Mouse (Mus musculus) MEL (cell line): Measurements from ENCODE around the gene Psen2.

Experiments
- CTCF ChIP-seq, 3 experiments: IDR thresholded peaks in 2 of 3; conservative IDR thresholded peaks in 1 of 3; 2 replicates each; pipeline ENCODE4 v1.5.1; 2011 to 2012; ENCODE audit warnings: low read length in 3 of 3, low read depth in 2 of 3, mild to moderate bottlenecking in 2 of 3, improper control_type of control experiment in 1 of 3, inconsistent platforms in 1 of 3, mixed read lengths in 1 of 3, moderate library complexity in 1 of 3; ENCODE audit not compliant: control insufficient read depth in 1 of 3, insufficient read depth in 1 of 3, poor library complexity in 1 of 3, severe bottlenecking in 1 of 3
- E2F4 ChIP-seq: IDR thresholded peaks from 2 replicates; pipeline ENCODE4 v1.6.1; 2011; ENCODE audit warnings: low read depth, low read length, improper control_type of control experiment, borderline replicate concordance
- GATA1 ChIP-seq: IDR thresholded peaks from 2 replicates; pipeline ENCODE4 v1.6.1; 2011; ENCODE audit warnings: low read depth, low read length, improper control_type of control experiment
- MAFK ChIP-seq: IDR thresholded peaks from 2 replicates; pipeline ENCODE4 v1.6.1; 2011; ENCODE audit warnings: low read depth, mild to moderate bottlenecking, low read length, improper control_type of control experiment, borderline replicate concordance
- MYB ChIP-seq: IDR thresholded peaks from 2 replicates; pipeline ENCODE4 v1.6.1; 2011; ENCODE audit warnings: mild to moderate bottlenecking, low read depth, low read length, improper control_type of control experiment
- POLR2A ChIP-seq, 2 experiments: IDR thresholded peaks; 2 replicates each; pipeline ENCODE4 v1.6.1; 2011 to 2012; ENCODE audit warnings: low read length in 2 of 2, mild to moderate bottlenecking in 2 of 2, control low read depth in 1 of 2, improper control_type of control experiment in 1 of 2, low read depth in 1 of 2, moderate library complexity in 1 of 2; ENCODE audit not compliant: control insufficient read depth in 1 of 2, insufficient read depth in 1 of 2, poor library complexity in 1 of 2
- POLR2AphosphoS5 ChIP-seq: IDR thresholded peaks from 2 replicates; pipeline ENCODE4 v1.6.1; 2012; ENCODE audit warnings: low read depth, borderline replicate concordance, mild to moderate bottlenecking, inconsistent platforms, low read length, moderate library complexity, mixed read lengths
- SIN3A ChIP-seq: IDR thresholded peaks from 2 replicates; pipeline ENCODE4 v1.6.1; 2012; ENCODE audit warnings: low read length, improper control_type of control experiment, inconsistent platforms
- TAL1 ChIP-seq: IDR thresholded peaks from 2 replicates; pipeline ENCODE4 v1.6.1; 2012; ENCODE audit warnings: mild to moderate bottlenecking, inconsistent platforms, low read length, moderate library complexity, mixed read lengths
- TBP ChIP-seq: IDR thresholded peaks from 2 replicates; pipeline ENCODE4 v1.8.0; 2011; ENCODE audit warnings: low read depth, low read length, improper control_type of control experiment
- USF1 ChIP-seq: IDR thresholded peaks from 2 replicates; pipeline ENCODE4 v1.6.1; 2014; ENCODE audit warnings: low read depth, mild to moderate bottlenecking, inconsistent platforms, low read length, improper control_type of control experiment, moderate library complexity
- USF2 ChIP-seq, 2 experiments: IDR thresholded peaks; 2 replicates each; pipeline ENCODE4 v1.6.1; 2011 to 2012; ENCODE audit warnings: improper control_type of control experiment in 2 of 2, low read length in 2 of 2, borderline replicate concordance in 1 of 2, inconsistent platforms in 1 of 2, low read depth in 1 of 2, mild to moderate bottlenecking in 1 of 2; ENCODE audit not compliant: insufficient read depth in 1 of 2
- ZNF384 ChIP-seq: IDR thresholded peaks from 2 replicates; pipeline ENCODE4 v1.6.1; 2012; ENCODE audit warnings: low read depth, mild to moderate bottlenecking, inconsistent platforms, low read length, improper control_type of control experiment

DNA sequence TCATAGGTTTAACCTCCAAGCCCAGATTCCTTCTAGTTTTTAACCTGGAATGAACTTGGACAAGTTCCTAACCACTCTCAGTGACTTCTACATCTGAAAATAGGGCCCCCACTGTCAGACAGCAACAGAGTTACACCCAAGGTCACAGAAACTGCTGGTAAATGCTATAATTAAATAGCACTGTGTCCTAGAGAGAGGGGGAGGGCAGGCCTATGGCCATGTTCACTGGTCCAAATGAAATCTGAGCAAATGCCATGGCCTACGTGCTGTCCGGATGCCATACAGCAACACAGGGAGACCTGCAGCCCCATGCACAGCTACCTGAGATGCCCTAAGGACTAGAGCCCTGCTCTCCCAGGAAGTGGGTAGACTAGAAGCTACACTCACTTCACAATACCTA, 83.4 kb downstream of the Psen2 start:
- no peak for TF ChIP-seq SIN3A
- TF ChIP-seq POLR2A (IDR thresholded peaks at IDR 0.05; ENCODE audit: control insufficient read depth in 1 of 2, insufficient read depth in 1 of 2, low read depth in 1 of 2, low read length in 2 of 2, poor library complexity in 1 of 2), result no peak
- TF ChIP-seq CTCF (IDR thresholded peaks at IDR 0.05 in 2 of 3, conservative IDR thresholded peaks at IDR 0.05 in 1 of 3; ENCODE audit: control insufficient read depth in 1 of 3, insufficient read depth in 1 of 3, low read depth in 2 of 3, low read length in 3 of 3, poor library complexity in 1 of 3, severe bottlenecking in 1 of 3), result no peak
- no peak for TF ChIP-seq E2F4
- no peak for TF ChIP-seq GATA1
- TF ChIP-seq MAFK, result no peak
- no peak for TF ChIP-seq ZNF384
- no peak for TF ChIP-seq USF1
- no peak for TF ChIP-seq TAL1
- no peak for TF ChIP-seq POLR2AphosphoS5
- no peak for TF ChIP-seq USF2 (IDR thresholded peaks at IDR 0.05; ENCODE audit: borderline replicate concordance in 1 of 2, insufficient read depth in 1 of 2, low read depth in 1 of 2, low read length in 2 of 2)
- TF ChIP-seq TBP, result no peak
- no peak for TF ChIP-seq MYB
